Mouse (Mus musculus): ENCODE measurements at regions not wholly inside any gene's neighbourhood (a gene's known extent, or its start where the extent isn't known, plus 50 kb on each side); places are given as distances from the start of the nearest gene placed in this dataset.

- H3K27me3 ChIP-seq (replicated peaks; ENCODE audit: control insufficient read depth, insufficient read depth, low read length) = no peaks in the 10 kb centered on the region
- no peak for DNase-seq (ENCODE audit: low spot score)
- no peak overlapping the region for H3K9ac ChIP-seq (ENCODE audit: low read depth, low read length)
- no peak overlapping the region for H3K4me3 ChIP-seq (ENCODE audit: low read depth, low read length)
- H3K27ac ChIP-seq (replicated peaks; ENCODE audit: low read depth, low read length) = no peak overlapping the region
- H3K36me3 ChIP-seq (ENCODE audit: control insufficient read depth, insufficient read depth, low read length) = no peaks in the 10 kb centered on the region
- no peaks in the 10 kb centered on the region for H3K4me1 ChIP-seq (ENCODE audit: control insufficient read depth, insufficient read depth, low read length)
- ATAC-seq (ENCODE audit: low read depth) = no peak
- no peak overlapping the region for H3K4me2 ChIP-seq (ENCODE audit: low read depth, low read length)
- no peaks in the 10 kb centered on the region for H3K9me3 ChIP-seq (ENCODE audit: control insufficient read depth, low read length)
- WGBS = 62% methylated on average over 2 of the region's 2 CpGs
These were observed 134.5 kb downstream of the Kcnj2 start for GRCm38 (mm10) chr11:111200512-111200911.

- ATAC-seq (ENCODE audit: low read depth) (no peak), DNase-seq (ENCODE audit: low spot score) (no peak)
- no peak overlapping the region for H3K4me3 ChIP-seq (ENCODE audit: low read depth, low read length)
- H3K27me3 ChIP-seq (replicated peaks; ENCODE audit: control insufficient read depth, insufficient read depth, low read length) = no peaks in the 10 kb centered on the region
- no peaks in the 10 kb centered on the region for H3K4me1 ChIP-seq (ENCODE audit: control insufficient read depth, insufficient read depth, low read length)
- no peak overlapping the region for H3K9ac ChIP-seq (ENCODE audit: low read depth, low read length)
- no peaks in the 10 kb centered on the region for H3K9me3 ChIP-seq (ENCODE audit: control insufficient read depth, low read length)
- H3K36me3 ChIP-seq (ENCODE audit: control insufficient read depth, insufficient read depth, low read length) = no peaks in the 10 kb centered on the region
- H3K27ac ChIP-seq (replicated peaks; ENCODE audit: low read depth, low read length) = no peak overlapping the region
- no peak overlapping the region for H3K4me2 ChIP-seq (ENCODE audit: low read depth, low read length)
These were observed 136.8 kb downstream of the Kcnj2 start for GRCm38 (mm10) chr11:111202780-111203179.

GRCm38 (mm10) chr11:111210565-111210964, 144.6 kb downstream of the Kcnj2 start:
- Histone ChIP-seq H3K4me3 (ENCODE audit: low read depth, low read length) (no peak overlapping the region), H3K36me3 (ENCODE audit: control insufficient read depth, insufficient read depth, low read length) (no peaks in the 10 kb centered on the region), H3K27me3 (replicated peaks; ENCODE audit: control insufficient read depth, insufficient read depth, low read length) (no peaks in the 10 kb centered on the region), H3K9ac (ENCODE audit: low read depth, low read length) (no peak overlapping the region), H3K4me1 (ENCODE audit: control insufficient read depth, insufficient read depth, low read length) (peaks cover 11% of the 10 kb centered on the region; the same call in 1 of the 2 replicates), H3K4me2 (ENCODE audit: low read depth, low read length) (no peak overlapping the region), H3K9me3 (ENCODE audit: control insufficient read depth, low read length) (no peaks in the 10 kb centered on the region), H3K27ac (replicated peaks; ENCODE audit: low read depth, low read length) (no peak overlapping the region)
- ATAC-seq (ENCODE audit: low read depth) (no peak), DNase-seq (ENCODE audit: low spot score) (no peak)

GRCm38 (mm10) chr11:111212038-111212701, 146.2 kb downstream of the Kcnj2 start:
- no peak for ATAC-seq (ENCODE audit: low read depth)
- H3K4me1 ChIP-seq (ENCODE audit: control insufficient read depth, insufficient read depth, low read length) = peaks cover 11% of the 10 kb centered on the region; the same call in 1 of the 2 replicates
- no peaks in the 10 kb centered on the region for H3K27me3 ChIP-seq (replicated peaks; ENCODE audit: control insufficient read depth, insufficient read depth, low read length)
- no peak overlapping the region for H3K4me2 ChIP-seq (ENCODE audit: low read depth, low read length)
- no peaks in the 10 kb centered on the region for H3K9me3 ChIP-seq (ENCODE audit: control insufficient read depth, low read length)
- no peak overlapping the region for H3K9ac ChIP-seq (ENCODE audit: low read depth, low read length)
- WGBS = 61% methylated on average over 5 of the region's 5 CpGs
- H3K4me3 ChIP-seq (ENCODE audit: low read depth, low read length) = no peak overlapping the region
- DNase-seq (ENCODE audit: low spot score) = peak; percentile 54
- H3K27ac ChIP-seq (replicated peaks; ENCODE audit: low read depth, low read length) = no peak overlapping the region
- no peaks in the 10 kb centered on the region for H3K36me3 ChIP-seq (ENCODE audit: control insufficient read depth, insufficient read depth, low read length)

- ATAC-seq (ENCODE audit: low read depth) = no peak
- Histone ChIP-seq H3K27ac (replicated peaks; ENCODE audit: low read depth, low read length) (no peak overlapping the region), H3K36me3 (ENCODE audit: control insufficient read depth, insufficient read depth, low read length) (no peaks in the 10 kb centered on the region), H3K4me1 (ENCODE audit: control insufficient read depth, insufficient read depth, low read length) (peaks cover 11% of the 10 kb centered on the region; the same call in 1 of the 2 replicates), H3K4me2 (ENCODE audit: low read depth, low read length) (no peak overlapping the region), H3K27me3 (replicated peaks; ENCODE audit: control insufficient read depth, insufficient read depth, low read length) (no peaks in the 10 kb centered on the region), H3K9me3 (ENCODE audit: control insufficient read depth, low read length) (no peaks in the 10 kb centered on the region), H3K4me3 (ENCODE audit: low read depth, low read length) (no peak overlapping the region), H3K9ac (ENCODE audit: low read depth, low read length) (no peak overlapping the region)
- WGBS = 42% methylated on average over 5 of the region's 5 CpGs
- DNase-seq (ENCODE audit: low spot score) = peak; percentile 31
These were observed 146.9 kb downstream of the Kcnj2 start for GRCm38 (mm10) chr11:111212702-111213328.

GRCm38 (mm10) chr11:111215006-111215405, 149.0 kb downstream of the Kcnj2 start:
- Histone ChIP-seq H3K4me1 (ENCODE audit: control insufficient read depth, insufficient read depth, low read length) (peaks cover 11% of the 10 kb centered on the region; the same call in 1 of the 2 replicates), H3K9me3 (ENCODE audit: control insufficient read depth, low read length) (no peaks in the 10 kb centered on the region), H3K4me3 (ENCODE audit: low read depth, low read length) (no peak overlapping the region), H3K27me3 (replicated peaks; ENCODE audit: control insufficient read depth, insufficient read depth, low read length) (no peaks in the 10 kb centered on the region), H3K27ac (replicated peaks; ENCODE audit: low read depth, low read length) (no peak overlapping the region), H3K9ac (ENCODE audit: low read depth, low read length) (no peak overlapping the region), H3K36me3 (ENCODE audit: control insufficient read depth, insufficient read depth, low read length) (no peaks in the 10 kb centered on the region), H3K4me2 (ENCODE audit: low read depth, low read length) (no peak overlapping the region)
- ATAC-seq (ENCODE audit: low read depth) = no peak
- peak; percentile 11 for DNase-seq (ENCODE audit: low spot score)
- WGBS = 63% methylated on average over 5 of the region's 5 CpGs

- Histone ChIP-seq H3K9ac (ENCODE audit: low read depth, low read length) (no peak overlapping the region), H3K27ac (replicated peaks; ENCODE audit: low read depth, low read length) (no peak overlapping the region), H3K9me3 (ENCODE audit: control insufficient read depth, low read length) (no peaks in the 10 kb centered on the region), H3K36me3 (ENCODE audit: control insufficient read depth, insufficient read depth, low read length) (no peaks in the 10 kb centered on the region), H3K4me3 (ENCODE audit: low read depth, low read length) (no peak overlapping the region), H3K4me1 (ENCODE audit: control insufficient read depth, insufficient read depth, low read length) (no peaks in the 10 kb centered on the region), H3K4me2 (ENCODE audit: low read depth, low read length) (no peak overlapping the region), H3K27me3 (replicated peaks; ENCODE audit: control insufficient read depth, insufficient read depth, low read length) (no peaks in the 10 kb centered on the region)
- ATAC-seq (ENCODE audit: low read depth) (no peak), DNase-seq (ENCODE audit: low spot score) (no peak)
- 77% methylated on average over 4 of the region's 4 CpGs for WGBS
These were observed 157.9 kb downstream of the Kcnj2 start for GRCm38 (mm10) chr11:111223834-111224233.

- H3K27ac ChIP-seq (replicated peaks; ENCODE audit: low read depth, low read length) = no peak overlapping the region
- H3K4me3 ChIP-seq (ENCODE audit: low read depth, low read length) = no peak overlapping the region
- H3K4me1 ChIP-seq (ENCODE audit: control insufficient read depth, insufficient read depth, low read length) = no peaks in the 10 kb centered on the region
- no peak overlapping the region for H3K9ac ChIP-seq (ENCODE audit: low read depth, low read length)
- H3K36me3 ChIP-seq (ENCODE audit: control insufficient read depth, insufficient read depth, low read length) = no peaks in the 10 kb centered on the region
- no peak for ATAC-seq (ENCODE audit: low read depth)
- H3K9me3 ChIP-seq (ENCODE audit: control insufficient read depth, low read length) = no peaks in the 10 kb centered on the region
- 63% methylated on average over 1 of the region's 1 CpGs for WGBS
- no peak overlapping the region for H3K4me2 ChIP-seq (ENCODE audit: low read depth, low read length)
- DNase-seq (ENCODE audit: low spot score) = no peak
- no peaks in the 10 kb centered on the region for H3K27me3 ChIP-seq (replicated peaks; ENCODE audit: control insufficient read depth, insufficient read depth, low read length)
These were observed 161.3 kb downstream of the Kcnj2 start for GRCm38 (mm10) chr11:111227305-111227704.

- 100% methylated on average over 1 of the region's 1 CpGs for WGBS
- H3K36me3 ChIP-seq (ENCODE audit: control insufficient read depth, insufficient read depth, low read length) = no peaks in the 10 kb centered on the region
- no peaks in the 10 kb centered on the region for H3K4me1 ChIP-seq (ENCODE audit: control insufficient read depth, insufficient read depth, low read length)
- H3K9me3 ChIP-seq (ENCODE audit: control insufficient read depth, low read length) = no peaks in the 10 kb centered on the region
- H3K9ac ChIP-seq (ENCODE audit: low read depth, low read length) = no peak overlapping the region
- ATAC-seq (ENCODE audit: low read depth) = no peak
- DNase-seq (ENCODE audit: low spot score) = no peak
- H3K27me3 ChIP-seq (replicated peaks; ENCODE audit: control insufficient read depth, insufficient read depth, low read length) = no peaks in the 10 kb centered on the region
- no peak overlapping the region for H3K4me2 ChIP-seq (ENCODE audit: low read depth, low read length)
- no peak overlapping the region for H3K27ac ChIP-seq (replicated peaks; ENCODE audit: low read depth, low read length)
- H3K4me3 ChIP-seq (ENCODE audit: low read depth, low read length) = no peak overlapping the region
These were observed 170.8 kb downstream of the Kcnj2 start for GRCm38 (mm10) chr11:111236741-111237140.
